Mouse (Mus musculus) embryo, embryonic 10.5 days (tissue): ENCODE measurements around the gene Ccdc71.
A peak's percentile ranks its signal among the peaks of the same experiment; 100 is the strongest.

Experiments
- DNase-seq: peaks from one replicate; pipeline ENCODE4 v3.0.0-alpha.2; 2015; ENCODE audit warnings: low spot score

Gene Ccdc71

DNA sequence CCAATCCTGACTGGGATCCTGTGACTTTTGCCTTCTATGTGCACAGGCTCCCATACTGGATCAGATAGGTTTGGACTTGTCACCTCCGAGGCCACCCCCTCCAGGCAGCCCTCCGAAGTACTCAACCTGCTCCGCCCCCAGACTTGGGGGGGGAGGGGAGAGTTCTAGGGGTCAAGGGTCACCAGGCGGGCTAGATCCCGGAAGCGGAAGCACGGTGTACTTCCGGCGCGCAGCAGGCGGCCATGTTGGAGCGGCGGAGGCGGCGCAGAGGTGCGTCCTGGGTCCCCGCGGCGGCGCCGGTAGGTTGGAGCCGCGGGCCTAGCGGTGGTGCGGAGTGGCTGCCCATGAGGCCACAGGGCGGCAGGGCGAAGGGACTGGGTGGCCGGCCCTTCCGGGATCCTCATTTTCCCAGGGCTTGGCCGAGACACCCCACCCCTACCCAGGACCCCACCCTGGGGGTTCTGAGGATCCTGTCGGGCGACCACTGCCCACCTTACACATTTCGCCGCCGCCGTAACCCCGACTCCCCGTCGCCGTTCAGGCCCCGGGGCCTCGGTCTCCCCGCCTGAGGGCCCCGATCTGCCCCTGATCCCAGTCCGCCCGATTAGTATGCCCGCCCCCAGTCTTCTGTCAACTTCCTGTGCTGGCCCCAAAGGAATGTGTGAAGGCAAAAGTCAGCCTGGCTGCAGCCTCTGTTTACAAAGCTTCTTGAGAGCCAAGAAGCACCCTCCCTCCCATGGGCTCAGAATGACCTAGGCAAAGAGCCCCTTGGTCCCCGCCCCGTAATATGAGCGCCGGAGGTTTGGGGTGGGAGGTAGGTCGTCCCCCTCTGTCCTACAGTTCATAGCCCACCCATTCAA lies at the start of gene Ccdc71:
Ccdc71 (plus strand) TSS at position 209 of the 860 bp plus-strand sequence.
- DNase-seq = peak; percentile 89

DNA sequence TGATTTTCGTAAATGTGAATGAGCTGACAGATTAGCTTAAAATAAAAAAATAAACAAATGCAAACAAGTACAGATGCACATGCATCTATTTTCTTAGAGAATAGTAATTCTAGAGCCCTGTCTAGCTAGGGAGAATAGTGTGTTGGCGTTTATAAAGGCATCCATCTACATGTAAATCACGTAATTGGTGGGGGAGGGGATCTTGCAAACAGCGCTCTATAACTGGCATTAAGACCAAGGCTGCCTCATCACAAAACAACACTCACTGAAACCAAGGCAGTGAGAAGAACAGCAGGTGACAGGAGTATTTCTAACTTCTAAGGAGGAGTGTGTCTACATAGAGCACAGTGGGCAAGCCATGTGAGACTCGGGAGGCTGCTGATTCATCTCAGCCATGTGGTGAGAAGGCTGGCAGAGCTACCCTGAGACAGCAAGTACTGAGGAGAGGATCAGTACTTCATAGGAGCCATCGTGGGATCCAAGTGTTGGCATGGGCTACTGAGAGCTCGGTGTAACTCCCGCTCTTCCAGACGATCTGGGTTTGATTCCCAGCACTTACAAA lies 48.9 kb upstream of the Ccdc71 start:
- DNase-seq = no peak

DNA sequence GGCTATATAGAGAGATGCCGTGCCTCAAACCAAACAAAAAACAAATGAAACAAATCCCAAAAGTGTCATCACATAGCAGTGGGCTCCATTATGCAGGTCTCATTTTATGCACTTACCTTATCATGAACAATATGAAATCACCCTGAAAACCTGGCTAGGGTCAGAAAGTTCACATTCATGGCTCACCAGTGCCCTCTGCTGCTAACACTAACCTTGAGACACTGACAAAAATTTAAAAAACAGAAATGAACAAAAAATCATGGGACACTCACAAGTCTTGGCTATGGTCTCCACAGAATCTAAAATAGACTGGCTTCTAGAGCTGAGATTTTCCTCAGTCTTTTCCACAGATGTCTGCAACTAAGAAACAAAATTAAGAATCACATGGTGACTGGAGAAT lies 48.1 kb upstream of the Ccdc71 start:
- DNase-seq = peak; percentile 53

DNA sequence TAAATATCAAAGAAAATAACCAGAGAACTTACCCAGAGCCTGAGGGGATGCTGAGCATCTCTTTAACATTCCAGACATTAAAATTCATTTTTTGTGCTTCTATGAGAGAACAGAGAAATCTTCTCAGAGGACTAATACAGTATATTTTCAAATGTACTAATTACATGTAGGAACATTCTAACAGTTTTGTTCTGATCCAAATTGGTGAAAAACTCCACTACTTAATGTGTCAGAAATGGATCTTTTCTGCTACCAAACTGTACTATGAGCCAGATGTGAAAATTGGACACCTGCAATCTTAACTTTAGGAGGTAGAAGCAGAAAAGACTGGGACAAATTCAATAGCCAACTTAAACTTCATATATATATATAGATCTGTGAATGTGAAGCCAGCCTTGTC lies 31.9 kb upstream of the Ccdc71 start, which contains the start of gene Ccdc36:
Ccdc36 (minus strand) TSS at position 101 of the 400 bp plus-strand sequence.
- no peak for DNase-seq

DNA sequence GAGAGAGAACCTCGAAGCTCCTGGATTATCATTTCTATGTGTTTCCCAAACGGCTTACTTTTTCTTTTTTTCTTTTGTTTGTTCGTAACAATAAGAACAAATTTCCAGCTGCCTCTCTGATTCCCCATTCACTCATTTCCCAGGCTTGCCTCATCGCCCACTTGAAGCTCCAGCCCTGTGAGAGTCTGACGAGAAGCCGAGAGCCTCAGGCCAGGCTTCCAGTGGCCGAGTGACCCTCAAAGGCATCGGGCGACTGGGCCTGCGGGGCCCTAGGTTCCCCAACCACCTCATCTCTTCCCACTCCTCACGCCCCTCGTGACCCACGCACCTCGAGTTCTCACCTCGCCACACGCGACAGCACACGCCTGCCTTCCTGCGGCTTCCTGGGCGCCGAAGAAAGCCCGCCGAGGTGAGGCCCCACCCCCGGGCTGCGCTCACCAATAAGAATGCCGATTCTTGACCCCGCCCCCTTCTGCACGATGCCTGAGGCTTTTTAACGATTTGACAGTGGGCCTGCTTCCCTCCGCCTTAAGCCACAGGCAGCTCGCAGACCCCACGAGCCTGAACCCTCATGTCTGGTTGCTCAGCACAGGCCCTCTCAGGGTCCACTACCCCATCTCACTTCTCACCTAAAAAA lies 28.8 kb upstream of the Ccdc71 start:
- peak; percentile 68 for DNase-seq

DNA sequence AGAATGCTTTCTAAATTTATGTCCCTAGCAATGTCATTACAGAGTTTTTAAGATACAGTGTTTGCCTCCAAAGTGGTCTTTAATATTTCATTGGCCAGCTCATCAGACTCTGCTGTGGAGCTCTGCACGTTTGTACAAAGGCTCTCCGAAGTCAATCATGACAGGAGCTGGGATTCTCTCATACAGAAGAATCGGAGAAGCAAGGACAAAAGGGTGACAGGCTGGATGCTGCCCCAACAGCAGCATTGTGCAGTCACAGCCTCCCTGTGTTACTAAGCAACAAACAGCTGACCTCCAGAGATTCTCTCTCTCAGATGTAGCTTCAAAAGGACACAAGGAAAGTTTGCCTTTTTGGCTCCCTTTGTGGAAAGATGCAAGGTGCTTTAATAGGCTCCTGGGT lies 24.1 kb upstream of the Ccdc71 start, which contains the start of gene BC048562:
BC048562 (plus strand) TSS at position 301 of the 400 bp plus-strand sequence.
- DNase-seq = no peak

DNA sequence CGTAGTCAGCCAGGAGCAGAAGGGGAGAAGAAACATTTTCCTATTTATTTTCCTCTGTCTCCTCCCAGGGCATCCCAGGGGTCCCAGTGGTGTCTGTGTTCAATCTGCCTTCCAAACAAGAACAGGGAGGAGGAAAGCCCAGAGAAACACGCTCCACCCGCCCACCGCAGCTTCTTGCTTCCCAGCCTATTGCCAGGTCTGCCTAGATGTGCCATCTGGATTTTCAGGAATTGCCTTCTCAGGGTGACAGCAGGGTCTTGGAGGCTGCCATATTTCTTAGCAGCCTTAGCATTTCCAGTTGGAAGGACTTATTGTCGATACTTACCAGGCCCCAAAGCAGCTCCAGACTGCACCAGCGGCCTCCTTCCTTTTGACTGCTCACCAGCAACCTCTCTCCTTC lies 21.2 kb upstream of the Ccdc71 start:
- no peak for DNase-seq

DNA sequence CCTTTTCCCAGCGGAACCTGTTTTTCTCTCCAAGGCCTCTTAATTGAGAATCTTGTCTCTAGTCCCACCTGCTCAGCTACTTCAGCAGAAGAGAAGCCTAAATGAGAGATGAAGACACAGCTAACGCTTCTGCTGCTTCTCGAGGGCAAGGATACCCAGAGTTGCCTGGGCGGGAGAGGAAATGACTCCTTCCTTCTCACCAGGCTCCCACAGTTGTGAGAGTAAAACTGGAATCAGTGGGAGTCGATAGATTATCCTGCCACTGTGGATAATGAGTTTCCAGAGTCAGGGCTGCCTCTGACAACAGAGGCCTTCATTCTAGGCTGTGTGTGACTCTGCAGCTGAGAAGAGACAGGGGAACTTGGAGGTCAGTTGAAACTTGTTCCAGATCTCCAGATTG lies 19.8 kb upstream of the Ccdc71 start:
- no peak for DNase-seq

DNA sequence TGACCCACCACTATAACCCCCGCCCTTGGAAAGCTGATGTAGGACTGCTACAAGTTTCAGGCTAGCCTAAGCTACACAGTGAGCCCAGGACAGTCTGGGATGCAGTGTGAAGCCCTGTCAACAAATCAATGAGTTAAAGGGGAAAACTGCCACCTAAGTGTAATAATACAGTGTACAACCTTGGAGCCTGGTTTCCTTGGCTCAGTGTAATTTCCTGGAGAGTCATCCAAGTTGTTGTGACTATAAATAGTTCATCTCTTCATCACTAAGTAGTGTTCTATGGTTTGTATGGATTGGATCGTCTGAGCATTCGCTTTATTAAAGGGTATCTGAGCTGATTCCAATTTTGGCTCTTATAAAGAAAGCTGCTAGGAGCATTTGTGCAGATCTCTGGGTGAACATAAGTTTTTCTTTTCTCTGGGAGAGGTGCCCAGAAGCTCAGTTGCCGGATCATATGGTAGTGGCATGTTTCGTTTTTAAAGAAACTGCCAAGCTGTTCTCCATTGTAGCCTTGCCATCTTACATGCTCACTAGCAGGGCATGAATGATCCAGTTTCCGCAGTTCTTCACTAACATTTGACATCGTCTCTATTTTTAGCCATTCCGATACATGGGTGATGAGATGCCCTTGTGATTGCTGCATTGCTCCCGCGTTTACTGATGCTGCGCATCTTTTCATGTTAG lies 18.9 kb upstream of the Ccdc71 start:
- no peak for DNase-seq

DNA sequence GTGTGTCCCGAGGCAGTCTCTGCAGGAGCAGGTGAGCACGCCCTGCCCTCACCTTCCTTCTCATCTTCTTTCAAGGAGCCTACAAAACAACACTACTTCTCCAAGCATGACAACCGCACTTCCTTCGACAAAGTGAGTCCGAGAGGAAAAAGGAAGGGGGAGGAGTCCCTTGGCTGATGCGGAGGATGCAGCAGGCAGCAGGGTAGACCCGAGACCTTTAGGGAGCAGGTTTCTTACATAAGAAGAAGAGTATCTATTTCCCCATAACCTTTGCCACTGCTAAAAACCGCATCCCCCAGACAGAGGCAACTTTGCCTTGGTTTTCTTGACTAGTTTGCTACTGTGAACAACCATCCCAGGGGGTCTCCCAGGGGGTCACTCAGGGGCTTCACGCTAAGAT lies 15.2 kb upstream of the Ccdc71 start:
- DNase-seq = no peak

DNA sequence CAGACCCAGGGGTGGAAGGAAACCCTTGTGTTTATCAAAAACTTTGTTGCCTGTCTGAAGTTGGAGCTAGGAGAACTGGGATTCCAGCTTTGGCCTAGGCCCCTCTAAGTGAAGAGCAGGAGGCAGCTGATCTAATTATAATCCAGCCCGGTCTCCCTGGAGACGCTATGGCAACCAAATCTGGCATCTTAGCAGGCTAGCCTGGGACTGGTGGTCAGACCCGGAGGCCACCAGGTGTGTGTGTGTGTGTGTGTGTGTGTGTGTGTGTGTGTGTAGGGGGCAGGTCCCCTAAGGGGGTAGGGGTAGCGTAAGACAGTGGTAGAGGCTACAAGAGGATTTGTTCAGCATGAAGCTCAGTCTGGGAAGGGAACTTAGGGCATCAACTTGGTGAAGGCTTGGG lies 10.5 kb upstream of the Ccdc71 start:
- peak; percentile 87 for DNase-seq

DNA sequence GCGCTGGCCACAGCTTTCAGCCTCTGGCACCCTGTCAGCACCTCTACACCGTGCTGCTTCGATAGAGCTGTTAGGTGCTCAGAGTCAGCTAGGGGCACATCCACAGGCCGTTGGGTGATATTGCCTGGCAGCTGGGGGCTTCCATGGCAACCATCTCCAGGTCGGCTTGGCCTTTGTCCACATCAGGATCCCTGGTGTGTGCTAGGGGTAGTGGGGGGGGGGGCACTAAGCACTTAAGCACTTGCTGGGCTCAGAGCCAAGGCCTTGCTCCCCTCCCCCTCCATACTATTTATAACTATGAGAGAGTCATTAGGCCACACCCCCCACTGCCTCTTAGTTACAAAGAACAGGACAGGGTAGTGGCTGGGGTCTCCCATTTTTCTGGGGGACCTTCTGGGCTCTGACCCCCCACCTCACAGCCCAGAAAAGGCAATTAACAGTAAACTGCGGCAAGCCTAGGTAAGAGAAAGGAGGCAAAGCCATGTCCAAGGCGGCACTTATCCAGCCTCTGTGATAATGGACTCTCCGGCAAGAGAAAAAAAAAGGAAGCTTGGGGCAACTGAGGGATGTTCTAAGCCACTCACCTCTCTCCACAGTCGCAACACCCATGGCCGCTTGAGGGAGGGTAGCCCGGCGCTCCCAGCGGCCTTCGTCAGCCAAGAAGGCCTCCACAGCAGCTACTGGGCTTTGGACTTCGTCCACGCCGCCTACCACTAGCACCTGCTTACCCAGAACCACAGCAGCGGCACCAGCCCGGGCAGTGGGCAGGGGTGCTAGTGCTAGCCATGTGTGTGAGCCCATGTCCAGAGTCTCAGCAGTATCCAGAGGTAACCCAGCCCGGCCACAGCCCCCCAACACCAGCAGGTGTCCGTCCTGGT lies 9.8 kb upstream of the Ccdc71 start:
- peak; percentile 63 for DNase-seq

DNA sequence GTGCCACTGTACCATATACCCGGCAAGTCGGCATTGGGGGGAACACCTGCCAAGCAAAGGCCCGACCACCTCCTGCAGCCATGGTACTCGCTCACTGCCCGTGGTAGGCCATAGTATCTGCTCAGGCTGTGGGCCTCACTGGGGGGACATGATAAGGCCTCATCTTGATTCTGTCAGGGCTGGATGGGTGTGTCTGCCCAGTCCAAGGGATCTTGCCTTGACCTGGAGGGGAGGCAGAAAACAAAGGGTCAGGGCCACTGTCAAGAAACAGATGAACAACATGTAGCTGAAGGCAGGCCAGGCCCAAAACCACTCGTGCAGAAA lies 9.2 kb upstream of the Ccdc71 start:
- no peak for DNase-seq

DNA sequence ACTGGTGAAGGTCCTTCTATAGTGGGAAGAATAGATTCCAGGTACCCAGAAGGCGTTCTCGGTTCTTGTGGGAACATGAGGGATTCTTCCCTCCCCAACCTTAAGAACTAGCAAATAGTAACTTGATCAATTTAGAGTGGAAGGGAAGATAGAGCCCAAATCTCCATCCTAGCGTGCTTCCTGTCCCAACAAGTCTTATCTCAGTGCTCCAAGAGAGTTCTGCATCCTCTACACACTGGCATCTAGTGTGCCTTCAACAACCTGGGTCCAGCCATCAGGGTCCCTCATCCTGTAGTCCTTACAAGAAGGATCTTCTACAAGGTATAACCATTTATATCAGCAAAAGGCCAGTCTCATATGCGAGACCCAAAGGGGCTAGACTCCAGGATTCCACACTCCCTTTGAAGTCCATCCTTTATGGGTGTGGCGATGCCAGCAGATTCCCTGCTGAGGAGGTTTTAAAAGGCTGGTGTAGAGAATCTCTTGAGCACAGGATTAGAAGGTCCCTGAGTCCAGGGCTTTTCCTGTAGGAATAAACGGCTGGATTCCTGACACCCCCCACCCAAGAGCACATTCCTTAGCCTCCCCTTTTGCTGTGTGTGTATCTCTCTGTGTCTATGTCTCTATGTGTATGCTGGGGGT lies 8.7 kb upstream of the Ccdc71 start:
- DNase-seq = peak; percentile 30

DNA sequence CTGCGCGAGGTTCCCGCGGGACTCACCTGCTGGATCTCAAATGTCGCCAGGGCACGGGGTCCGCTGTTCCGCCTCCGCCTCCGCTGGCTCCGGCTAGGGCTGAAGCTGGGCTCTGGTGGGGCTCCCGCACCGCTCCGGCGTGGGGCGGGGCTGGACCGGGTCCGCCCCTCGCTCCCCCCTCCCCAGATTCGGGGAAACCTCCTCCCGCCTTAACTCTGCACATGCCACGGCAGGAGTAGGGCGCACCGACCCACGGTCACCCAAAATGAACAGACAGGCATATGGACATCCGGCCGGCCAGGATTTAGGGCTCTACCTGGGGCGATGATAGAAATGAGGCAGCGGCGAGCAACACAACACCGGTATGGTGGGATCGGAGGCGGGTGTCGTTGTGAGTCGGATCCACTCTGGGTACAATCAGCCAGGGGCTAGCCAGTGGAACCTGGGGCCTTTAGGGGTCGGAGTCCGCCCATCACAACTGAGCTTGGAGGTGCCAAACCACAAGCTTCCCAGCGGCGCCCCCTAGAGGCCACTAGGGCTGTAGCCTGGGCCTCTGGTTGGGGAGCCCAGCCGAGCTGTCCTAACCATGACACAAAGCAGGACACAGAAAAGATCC lies 7.9 kb upstream of the Ccdc71 start:
- peak; percentile 97 for DNase-seq

DNA sequence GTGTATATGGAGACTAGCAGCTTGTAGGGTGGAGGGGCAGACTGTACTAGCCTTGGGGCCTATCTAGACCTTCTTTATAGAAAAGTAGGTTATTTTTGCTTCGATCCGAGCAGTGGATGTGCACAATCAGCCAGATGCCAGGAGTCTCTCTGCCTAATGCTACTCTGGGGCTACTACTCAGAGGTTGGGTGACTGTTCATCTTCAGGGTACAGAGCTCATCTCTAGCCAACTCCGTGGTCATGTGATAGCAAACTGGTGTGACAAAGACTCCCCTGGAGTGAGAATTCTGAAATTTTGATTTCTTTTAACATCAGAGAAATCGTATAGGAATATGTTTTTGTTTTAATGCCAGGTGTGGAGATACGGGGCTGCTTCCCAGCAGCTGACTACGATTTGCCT lies 7.4 kb upstream of the Ccdc71 start:
- no peak for DNase-seq

DNA sequence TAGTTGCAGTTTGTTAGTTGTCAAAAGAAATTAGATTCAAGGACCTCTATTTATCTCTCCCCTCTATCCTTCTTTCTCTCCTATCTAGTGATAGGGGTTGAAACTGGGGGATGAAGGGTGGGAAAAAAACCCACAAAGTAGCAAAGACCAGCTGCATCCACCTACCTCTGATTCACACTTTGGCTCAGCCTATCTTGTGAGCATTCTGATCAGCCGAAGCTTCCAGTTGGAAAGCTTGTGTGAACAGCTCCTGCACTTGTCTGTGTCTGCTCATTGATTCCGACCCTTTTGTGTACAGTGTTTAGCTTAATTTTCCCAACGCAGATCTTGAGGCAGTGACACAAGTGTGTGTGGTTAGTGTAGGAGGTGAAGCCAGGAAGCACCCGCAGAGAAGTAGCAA lies 6.9 kb upstream of the Ccdc71 start:
- DNase-seq = no peak

DNA sequence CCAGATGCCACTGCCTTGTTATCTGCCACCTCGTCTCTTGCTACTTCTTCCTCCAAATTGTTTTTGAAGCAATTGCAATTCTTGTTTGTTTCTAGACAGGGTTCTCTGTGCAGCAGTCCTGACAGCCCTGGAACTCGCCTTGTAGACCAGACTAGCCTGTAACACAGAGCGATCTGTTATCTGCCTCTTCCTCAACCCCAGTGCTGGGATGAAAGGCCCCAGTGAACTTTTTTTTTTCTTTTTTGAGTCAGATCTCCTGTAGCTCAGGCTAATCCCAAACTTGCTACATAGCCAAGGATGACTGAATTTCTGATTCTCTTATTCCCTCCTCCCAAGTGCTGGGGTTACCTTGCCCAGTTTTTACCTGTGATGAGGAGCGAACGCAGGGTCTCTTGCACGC lies 5.9 kb upstream of the Ccdc71 start:
- no peak for DNase-seq

DNA sequence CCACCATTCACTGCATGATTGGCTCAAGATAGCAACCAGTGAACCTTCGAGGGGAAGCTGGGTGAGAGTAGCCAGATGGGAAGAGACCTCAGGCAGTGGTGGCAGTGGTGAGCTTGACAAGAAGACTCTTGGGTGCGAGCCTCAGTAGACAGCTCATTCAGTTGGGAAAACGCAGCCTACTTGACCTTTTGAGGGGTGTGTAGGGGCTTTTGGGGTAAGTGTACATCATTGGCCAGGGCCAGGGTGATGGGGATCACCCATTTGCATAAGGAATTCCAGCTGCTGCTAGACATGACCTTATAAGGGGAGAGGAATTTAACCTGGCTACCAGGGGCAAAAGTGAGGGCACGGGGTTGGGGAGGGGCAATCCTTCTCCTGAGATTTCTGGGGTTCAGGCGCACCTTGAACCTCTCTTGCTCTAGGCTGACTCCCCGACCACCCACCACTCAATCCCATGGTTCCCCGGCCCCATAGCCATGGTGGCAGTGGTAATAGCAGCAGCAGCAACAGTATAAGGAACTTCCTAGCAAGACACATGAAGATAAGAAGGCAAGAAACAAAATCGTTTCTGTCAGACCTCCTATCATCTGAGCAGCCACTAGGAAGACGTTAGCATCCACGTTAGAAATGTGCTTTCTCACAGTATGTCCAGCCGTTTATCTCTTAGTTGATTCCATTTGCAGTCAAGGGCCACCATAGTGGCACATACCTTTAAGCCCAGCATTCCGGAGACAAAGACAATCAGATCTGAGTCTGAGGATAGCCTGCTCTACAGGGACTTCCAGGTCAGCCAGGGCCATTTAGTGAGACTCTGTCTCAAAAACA lies 4.4 kb upstream of the Ccdc71 start:
- DNase-seq = no peak

DNA sequence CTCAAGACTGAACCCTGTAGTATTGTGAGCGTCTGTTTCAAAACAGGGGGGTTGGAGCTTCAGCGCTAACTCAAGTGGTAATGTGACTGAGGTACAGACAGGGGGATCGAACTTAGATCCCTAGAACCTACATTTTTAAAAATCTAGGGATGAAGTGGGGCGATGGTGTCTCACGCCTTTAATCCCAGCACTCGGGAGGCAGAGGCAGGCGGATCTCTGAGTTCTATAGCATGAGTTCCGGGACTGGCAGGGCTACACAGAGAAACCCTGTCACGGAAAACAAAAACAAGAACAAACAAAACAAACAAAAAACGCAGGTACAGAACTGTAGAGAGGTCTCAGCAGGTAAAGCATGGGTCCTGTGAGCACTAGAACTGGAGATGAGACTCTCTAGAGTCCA lies 3.4 kb upstream of the Ccdc71 start:
- DNase-seq = no peak
